Mouse (Mus musculus): Measurements from ENCODE around the gene Dchs2.

- TF ChIP-seq HCFC1 (IDR thresholded peaks at IDR 0.05; ENCODE audit: borderline replicate concordance, insufficient read depth, low read length) (no peak), MAFK (IDR thresholded peaks at IDR 0.05; ENCODE audit: insufficient read depth, low read depth, low read length) (no peak), ZC3H11A (IDR thresholded peaks at IDR 0.05; ENCODE audit: borderline replicate concordance, low read depth, low read length) (no peak), ZNF384 (IDR thresholded peaks at IDR 0.05; ENCODE audit: low read depth, low read length) (no peak)
These were observed 84.8 kb downstream of the Dchs2 start for GRCm38 (mm10) chr3:83212578-83212977.

Measured in ES-E14 (cell line).